In genomic region chr2:91258054-91258453, GRCm38 (mm10) we compare ENCODE assay signal across 8 mouse cellular contexts. TPM values are rescaled to one million over a fixed set of nuclear protein-coding genes. Genes with fewer than 3 reads are reported as not detected.
DNase-seq lines count a peak whose midpoint lies in the region; ATAC-seq and TF ChIP-seq lines count a peak whose summit lies in the region.

No protein-coding gene starts in this region.

- H3K27me3 ChIP-seq in lung, embryonic 15.5 days: peaks cover 29% of the 10 kb centered on the region
- H3K27me3 ChIP-seq in hindbrain, embryonic 15.5 days: peaks cover 23% of the 10 kb centered on the region
- peaks cover 25% of the 10 kb centered on the region; the same call in 1 of the 2 replicates for H3K27me3 ChIP-seq in midbrain, embryonic 15.5 days (replicated peaks)

- H3K4me1 ChIP-seq in lung, embryonic 15.5 days: peaks cover 36% of the 10 kb centered on the region
- H3K4me1 ChIP-seq in lung, adult 2 months (ENCODE audit: control insufficient read depth, insufficient read depth, low read length): no peaks in the 10 kb centered on the region
- H3K4me1 ChIP-seq in hindbrain, embryonic 15.5 days (replicated peaks): peaks cover 29% of the 10 kb centered on the region
- peaks cover 28% of the 10 kb centered on the region for H3K4me1 ChIP-seq in midbrain, embryonic 15.5 days

- peak overlapping the region; percentile 90 for H3K4me2 ChIP-seq in lung, embryonic 15.5 days
- peak overlapping the region; percentile 89 for H3K4me2 ChIP-seq in hindbrain, embryonic 15.5 days
- H3K4me2 ChIP-seq in midbrain, embryonic 15.5 days: peak overlapping the region; percentile 99

- ATAC-seq in frontal cortex, adult (ENCODE audit: low TSS enrichment): 0 out of 2 replicates have a peak, but pooled peaks have one; percentile 10
- ATAC-seq in lung, embryonic 15.5 days (ENCODE audit: borderline replicate concordance, extremely low read depth, low FRiP score, low TSS enrichment): peak; percentile 16
- peak; percentile 17; the same call in 1 of the 2 replicates for ATAC-seq in hindbrain, embryonic 15.5 days (ENCODE audit: low FRiP score, low read depth)
- ATAC-seq in midbrain, embryonic 15.5 days (replicated peaks): peak; percentile 35

- 37% methylated on average over 5 of the region's 5 CpGs for WGBS in lung, embryonic 15.5 days
- WGBS in lung, adult 2 months: 52% methylated on average over 5 of the region's 5 CpGs
- WGBS in hindbrain, embryonic 15.5 days: 64% methylated on average over 5 of the region's 5 CpGs
- 67% methylated on average over 5 of the region's 5 CpGs for WGBS in midbrain, embryonic 15.5 days

- peak overlapping the region; percentile 88 for H3K27ac ChIP-seq in lung, embryonic 15.5 days
- peak overlapping the region; percentile 64 for H3K27ac ChIP-seq in hindbrain, embryonic 15.5 days (replicated peaks)
- H3K27ac ChIP-seq in midbrain, embryonic 15.5 days: no peak overlapping the region; the same call in 1 of the 2 replicates

- no peak for DNase-seq in frontal cortex, postnatal 14 days (ENCODE audit: low spot score in 2 of 2)
- no peak for DNase-seq in lung, adult 2 months
- no peak for DNase-seq in embryo, embryonic 11 days
- no peak for DNase-seq in spleen, adult 12 weeks (ENCODE audit: low spot score)

- no peak for TF ChIP-seq POLR2A in lung, adult 2 months (IDR thresholded peaks at IDR 0.05; ENCODE audit: borderline replicate concordance, extremely low read depth, low read depth, low read length)

- peak overlapping the region; percentile 80 for H3K4me3 ChIP-seq in lung, embryonic 15.5 days
- no peak overlapping the region for H3K4me3 ChIP-seq in lung, adult 2 months (replicated peaks; ENCODE audit: extremely low read depth, low read depth, low read length)
- H3K4me3 ChIP-seq in hindbrain, embryonic 15.5 days: peak overlapping the region; percentile 44
- H3K4me3 ChIP-seq in midbrain, embryonic 15.5 days: no peak overlapping the region

- no peak for TF ChIP-seq CTCF in lung, adult 2 months (IDR thresholded peaks at IDR 0.05; ENCODE audit: insufficient read depth, low read length)

- H3K9me3 ChIP-seq in lung, embryonic 15.5 days: no peaks in the 10 kb centered on the region
- H3K9me3 ChIP-seq in hindbrain, embryonic 15.5 days: no peaks in the 10 kb centered on the region
- H3K9me3 ChIP-seq in midbrain, embryonic 15.5 days: no peaks in the 10 kb centered on the region

- H3K36me3 ChIP-seq in lung, embryonic 15.5 days: peaks cover 21% of the 10 kb centered on the region
- no peaks in the 10 kb centered on the region for H3K36me3 ChIP-seq in hindbrain, embryonic 15.5 days
- no peaks in the 10 kb centered on the region for H3K36me3 ChIP-seq in midbrain, embryonic 15.5 days (replicated peaks)

- H3K9ac ChIP-seq in lung, embryonic 15.5 days: peak overlapping the region; percentile 73
- peak overlapping the region; percentile 41 for H3K9ac ChIP-seq in hindbrain, embryonic 15.5 days
- H3K9ac ChIP-seq in midbrain, embryonic 15.5 days: no peak overlapping the region

RNA-seq across cellular contexts. Expression of gene Pacsin3, which starts 2.3 kb away (rescaled TPM):
- 51.7 and 54.2 TPM in 2 replicates for polyA plus RNA-seq in lung, embryonic 15.5 days (2015; fragmentation: Nextera tagmentation; extraction: Ambion mirVana)
- 27.7 and 55.1 TPM in 2 replicates for polyA plus RNA-seq in lung, adult 2 months (2012; rRNA removed)
- polyA plus RNA-seq in hindbrain, embryonic 15.5 days (2015; fragmentation: Nextera tagmentation; extraction: Ambion mirVana): 17.0 and 17.7 TPM in 2 replicates
- polyA plus RNA-seq in midbrain, embryonic 15.5 days (2015; fragmentation: Nextera tagmentation; extraction: Ambion mirVana): 12.2 and 15.4 TPM in 2 replicates

RNA-seq across cellular contexts. Expression of gene Arfgap2, which starts 6.7 kb away (rescaled TPM):
- 89.5 and 93.0 TPM in 2 replicates for polyA plus RNA-seq in lung, embryonic 15.5 days (2015; fragmentation: Nextera tagmentation; extraction: Ambion mirVana)
- 29.1 and 44.4 TPM in 2 replicates for polyA plus RNA-seq in lung, adult 2 months (2012; rRNA removed)
- 65.1 and 65.3 TPM in 2 replicates for polyA plus RNA-seq in hindbrain, embryonic 15.5 days (2015; fragmentation: Nextera tagmentation; extraction: Ambion mirVana)
- polyA plus RNA-seq in midbrain, embryonic 15.5 days (2015; fragmentation: Nextera tagmentation; extraction: Ambion mirVana): 76.0 and 76.1 TPM in 2 replicates

RNA-seq across cellular contexts. Expression of gene Ddb2, which starts 21.3 kb away (rescaled TPM):
- 19.7 and 20.4 TPM in 2 replicates for polyA plus RNA-seq in lung, embryonic 15.5 days (2015; fragmentation: Nextera tagmentation; extraction: Ambion mirVana)
- 11.8 and 13.9 TPM in 2 replicates for polyA plus RNA-seq in lung, adult 2 months (2012; rRNA removed)
- polyA plus RNA-seq in hindbrain, embryonic 15.5 days (2015; fragmentation: Nextera tagmentation; extraction: Ambion mirVana): 16.3 and 16.6 TPM in 2 replicates
- polyA plus RNA-seq in midbrain, embryonic 15.5 days (2015; fragmentation: Nextera tagmentation; extraction: Ambion mirVana): 18.1 and 18.8 TPM in 2 replicates

RNA-seq across cellular contexts. Expression of gene Acp2, which starts 55.4 kb away (rescaled TPM):
- polyA plus RNA-seq in lung, embryonic 15.5 days (2015; fragmentation: Nextera tagmentation; extraction: Ambion mirVana): 27.6 and 30.6 TPM in 2 replicates
- polyA plus RNA-seq in lung, adult 2 months (2012; rRNA removed): 20.7 and 25.0 TPM in 2 replicates
- polyA plus RNA-seq in hindbrain, embryonic 15.5 days (2015; fragmentation: Nextera tagmentation; extraction: Ambion mirVana): 36.2 and 37.2 TPM in 2 replicates
- 37.2 and 43.6 TPM in 2 replicates for polyA plus RNA-seq in midbrain, embryonic 15.5 days (2015; fragmentation: Nextera tagmentation; extraction: Ambion mirVana)

RNA-seq across cellular contexts. Expression of gene Nr1h3, which starts 55.4 kb away (rescaled TPM):
- polyA plus RNA-seq in lung, embryonic 15.5 days (2015; fragmentation: Nextera tagmentation; extraction: Ambion mirVana): 20.9 and 22.8 TPM in 2 replicates
- polyA plus RNA-seq in lung, adult 2 months (2012; rRNA removed): 97.4 and 102 TPM in 2 replicates
- 2.5 and 2.6 TPM in 2 replicates for polyA plus RNA-seq in hindbrain, embryonic 15.5 days (2015; fragmentation: Nextera tagmentation; extraction: Ambion mirVana)
- 2.7 and 3.0 TPM in 2 replicates for polyA plus RNA-seq in midbrain, embryonic 15.5 days (2015; fragmentation: Nextera tagmentation; extraction: Ambion mirVana)

Comparison
In these comparisons a context has a peak if more than half of its experiments do, and no peak if none do; other contexts are left out.
1. H3K4me3 ChIP-seq: peak in lung, embryonic 15.5 days (single experiment) and hindbrain, embryonic 15.5 days (single experiment); none in lung, adult 2 months (single experiment) and midbrain, embryonic 15.5 days (single experiment).
2. Peak in every context shown above with its lines, with median percentiles within 50 percentile points of each other: ATAC-seq and H3K4me2 ChIP-seq.